Mouse (Mus musculus) CD8-positive naive resting alpha-beta T cell, adult 2 months (primary cell): ENCODE results near the gene Recql5.
A peak's percentile ranks its signal among the peaks of the same experiment; 100 is the strongest.

Experiments
- DNase-seq, 2 experiments: peaks; one replicate each; pipeline ENCODE4 v3.0.0; 2022; ENCODE audit warnings: low read depth in 2 of 2, low spot score in 2 of 2

Gene Recql5

GRCm38 (mm10) chr11:115939690-115940329, 6.5 kb upstream of the Recql5 start:
- DNase-seq, result peak; percentile 57 to 71

- no peak for DNase-seq
Observed at GRCm38 (mm10) chr11:115933747-115934110, 452 bp upstream of the Recql5 start.

DNA sequence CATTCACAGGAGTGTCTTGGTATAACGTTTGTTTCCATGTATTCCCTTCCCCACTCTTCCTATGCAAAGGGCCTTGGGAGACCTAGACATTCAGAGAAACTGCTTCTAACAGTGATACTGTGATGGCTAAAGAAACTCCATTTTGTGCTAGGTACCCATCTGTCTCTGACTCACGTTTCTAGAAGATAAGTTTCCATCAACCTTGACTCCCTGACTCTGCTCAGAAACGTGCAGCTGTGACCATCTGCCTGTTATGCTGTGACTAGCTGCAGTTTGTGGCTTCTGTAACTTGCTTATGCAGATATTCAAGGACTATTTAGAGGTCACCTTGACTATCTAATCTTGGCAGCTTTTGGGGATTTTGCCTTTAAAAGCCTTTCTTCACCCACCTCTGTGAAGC, 2.0 kb downstream of the Recql5 start:
- DNase-seq, result no peak

GRCm38 (mm10) chr11:115929818-115930217, 3.5 kb downstream of the Recql5 start:
- DNase-seq, result no peak

- DNase-seq, result no peak
Observed at GRCm38 (mm10) chr11:115929031-115929430, 4.2 kb downstream of the Recql5 start.

- DNase-seq, result no peak
Observed at GRCm38 (mm10) chr11:115921986-115922385, 11.3 kb downstream of the Recql5 start.

DNA sequence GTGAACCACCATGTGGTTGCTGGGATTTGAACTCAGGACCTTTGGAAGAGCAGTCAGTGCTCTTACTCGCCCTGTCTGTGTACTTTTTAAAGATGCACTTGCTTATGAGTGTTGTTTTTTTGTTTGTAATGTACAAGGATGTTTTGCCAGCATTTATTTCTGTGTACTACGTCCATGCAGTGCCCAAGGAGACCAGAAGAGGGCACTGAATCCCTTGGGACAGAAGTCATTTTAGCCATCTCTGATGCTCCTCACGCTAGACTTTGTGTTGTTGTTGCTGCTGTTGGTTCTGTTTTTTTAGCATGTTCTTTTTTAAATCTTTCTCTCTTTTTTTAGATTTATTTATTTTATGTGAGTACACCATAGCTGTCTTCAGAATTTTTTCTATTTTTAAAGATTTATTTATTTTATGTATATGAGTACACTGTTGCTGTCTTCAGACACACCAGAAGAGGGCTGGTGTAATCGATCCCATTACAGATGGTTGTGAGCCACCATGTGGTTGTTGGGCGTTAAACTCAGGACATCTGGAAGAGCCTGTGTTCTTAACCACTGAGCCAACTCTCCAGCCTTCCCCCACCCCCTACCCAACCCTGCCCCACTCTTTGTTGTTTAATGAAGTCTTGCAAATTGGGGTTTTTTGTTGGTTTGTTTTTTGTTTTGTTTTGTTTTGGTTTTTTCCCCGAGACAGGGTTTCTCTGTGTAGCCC, 13.0 kb downstream of the Recql5 start:
- peak in 1 of 2 experiments; percentile 20 for DNase-seq

DNA sequence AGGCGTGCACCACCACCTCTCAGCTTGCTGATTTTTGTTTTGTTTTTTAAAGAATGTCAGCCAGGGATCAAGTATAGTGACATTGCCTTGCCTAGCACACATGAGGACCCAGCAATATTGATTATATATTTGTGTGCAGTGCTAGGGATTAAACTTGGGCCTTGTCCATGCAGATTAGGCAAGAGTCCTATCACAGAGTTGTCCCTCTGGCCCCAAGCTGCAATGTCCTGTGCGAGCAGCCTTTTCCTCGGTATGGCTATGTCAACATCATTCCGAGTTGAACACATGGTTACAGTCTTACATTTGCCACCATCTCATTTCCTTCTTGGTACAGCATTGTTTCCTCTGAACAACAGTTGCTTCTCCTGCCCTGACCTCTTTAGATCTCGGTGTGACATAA, 14.2 kb downstream of the Recql5 start:
- DNase-seq, result no peak

- DNase-seq, result no peak
Observed at GRCm38 (mm10) chr11:115918637-115919036, 14.6 kb downstream of the Recql5 start.

DNA sequence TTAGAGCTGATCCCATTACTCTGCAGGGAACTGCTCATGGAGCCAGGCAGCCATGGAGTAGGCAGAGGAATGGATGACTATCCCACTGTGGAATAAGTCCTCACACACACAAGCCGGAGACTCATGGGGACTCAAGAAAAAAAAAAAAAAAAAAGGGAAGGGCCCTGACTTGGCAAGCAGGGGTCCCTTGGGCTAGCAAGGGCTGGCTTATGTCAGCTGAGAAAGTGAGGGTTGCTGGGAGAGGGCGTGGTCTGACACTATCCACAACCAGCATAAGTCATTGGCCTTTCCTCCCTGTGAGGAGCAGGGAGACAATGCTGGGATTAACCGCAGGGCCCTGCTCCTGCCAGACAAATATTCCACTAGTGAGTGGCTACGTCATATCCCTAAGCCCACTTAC, 16.7 kb downstream of the Recql5 start:
- DNase-seq, result no peak

GRCm38 (mm10) chr11:115911632-115912376, 21.5 kb downstream of the Recql5 start, which contains the start of gene Smim6:
Gene Smim6, plus strand, starts transcription at chr11:115912017.
- DNase-seq, result no peak

- DNase-seq, result no peak
Observed at GRCm38 (mm10) chr11:115911134-115911561, 22.1 kb downstream of the Recql5 start.

DNA sequence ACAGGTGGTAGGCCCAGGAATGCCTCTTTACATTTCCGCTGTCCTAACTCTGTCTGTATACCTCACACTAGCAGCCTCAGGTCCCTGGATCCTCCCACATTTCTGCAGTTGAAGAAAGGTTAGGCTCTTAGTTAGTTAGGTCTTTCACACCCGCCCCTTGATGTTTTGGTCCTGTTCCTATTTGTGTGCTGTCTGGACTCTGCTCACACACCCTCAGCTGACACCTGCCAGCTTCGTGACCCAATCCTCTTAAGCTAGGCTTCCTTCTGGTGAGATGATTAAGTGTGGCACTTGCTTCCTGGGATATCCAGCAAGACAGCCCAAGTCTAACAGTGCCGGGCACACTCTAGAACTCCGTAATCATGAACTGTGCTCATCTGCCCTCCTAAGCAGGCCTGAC, 26.8 kb downstream of the Recql5 start:
- DNase-seq, result no peak

- no peak for DNase-seq
Observed at GRCm38 (mm10) chr11:115906116-115906515, 27.2 kb downstream of the Recql5 start.

- DNase-seq, result no peak
Observed at GRCm38 (mm10) chr11:115904956-115905790, 28.1 kb downstream of the Recql5 start.

- DNase-seq, result no peak
Observed at GRCm38 (mm10) chr11:115904231-115904955, 28.9 kb downstream of the Recql5 start.

DNA sequence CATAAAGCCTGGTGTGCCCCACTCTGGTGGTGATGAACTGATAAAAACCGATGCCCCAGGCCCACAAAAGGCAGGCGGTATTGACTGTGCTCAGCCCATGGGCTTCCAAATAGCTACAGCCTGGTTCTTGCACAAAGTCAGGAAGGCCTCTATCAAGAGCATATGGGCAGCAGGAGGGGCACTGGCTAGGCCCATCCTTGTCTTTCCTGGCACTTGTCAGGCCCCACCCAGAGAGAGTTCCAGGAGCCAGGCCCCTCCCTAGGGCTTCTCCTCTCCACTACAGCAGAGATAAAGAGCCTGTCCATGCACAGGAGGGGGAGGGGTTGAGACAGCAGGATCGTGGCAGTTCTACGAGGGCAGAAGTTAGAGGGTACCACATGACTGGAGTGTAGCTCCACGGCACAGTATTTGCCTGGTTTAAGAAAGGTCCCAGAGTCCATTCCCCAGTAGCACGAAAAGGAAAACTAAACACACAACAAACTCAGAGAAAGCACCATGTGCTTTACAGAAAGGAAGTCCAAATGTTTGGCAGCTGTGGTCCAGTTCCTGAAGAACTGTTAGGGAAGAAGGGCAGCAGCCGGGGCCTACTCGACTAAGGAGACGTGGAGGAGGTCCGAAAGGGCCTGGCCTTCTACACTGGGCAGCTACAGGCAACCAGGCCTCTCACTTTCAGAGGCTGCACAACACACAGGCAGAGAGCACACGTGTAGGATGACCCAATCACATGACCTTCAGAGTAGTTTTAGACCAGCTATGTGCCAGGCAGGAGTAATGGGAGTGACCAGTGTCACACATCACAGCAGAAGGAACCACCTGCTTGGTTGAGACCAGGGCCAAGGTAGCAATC, 29.7 kb downstream of the Recql5 start:
- DNase-seq, result no peak

GRCm38 (mm10) chr11:115902831-115903230, 30.4 kb downstream of the Recql5 start:
- DNase-seq, result no peak

GRCm38 (mm10) chr11:115902177-115902576, 31.1 kb downstream of the Recql5 start:
- no peak for DNase-seq
